Mouse (Mus musculus): Measurements from ENCODE around the gene Zfp329.
A peak's percentile ranks its signal among the peaks of the same experiment; 100 is the strongest.
"Not testable (repeated sequence)": the region's sequence is repeated elsewhere in the genome, so short reads cannot be mapped to it uniquely, and the experiment has no call there.

Zfp329 gene

GRCm38 (mm10) chr7:12818521-12819295, at the start of gene Zfp329:
Gene Zfp329, minus strand, starts transcription at chr7:12818858.
- DNase-seq (ENCODE audit: extremely low read depth, low read depth) = peak; percentile 77

- no peak for DNase-seq (ENCODE audit: extremely low read depth, low read depth)
These were observed 17.1 kb upstream of the Zfp329 start for GRCm38 (mm10) chr7:12835779-12836178.

GRCm38 (mm10) chr7:12835193-12835671, 16.6 kb upstream of the Zfp329 start:
- DNase-seq (ENCODE audit: extremely low read depth, low read depth) = no peak

- peak; percentile 85 for DNase-seq (ENCODE audit: extremely low read depth, low read depth)
These were observed 15.8 kb upstream of the Zfp329 start, which contains the start of gene Zfp110 for GRCm38 (mm10) chr7:12834162-12835120. Gene Zfp110, plus strand, starts transcription at chr7:12834761.

GRCm38 (mm10) chr7:12815566-12815965, 3.1 kb downstream of the Zfp329 start:
- DNase-seq (ENCODE audit: extremely low read depth, low read depth) = no peak

GRCm38 (mm10) chr7:12803727-12804071, 15.0 kb downstream of the Zfp329 start:
- no peak for DNase-seq (ENCODE audit: extremely low read depth, low read depth)

- no peak for DNase-seq (ENCODE audit: extremely low read depth, low read depth)
These were observed 15.6 kb downstream of the Zfp329 start, which contains the start of gene Zscan18 for GRCm38 (mm10) chr7:12802866-12803726. Gene Zscan18, minus strand, starts transcription at chr7:12803635.

GRCm38 (mm10) chr7:12799554-12799953, 19.1 kb downstream of the Zfp329 start:
- no peak for DNase-seq (ENCODE audit: extremely low read depth, low read depth)

GRCm38 (mm10) chr7:12797971-12798370, 20.7 kb downstream of the Zfp329 start:
- no peak for DNase-seq (ENCODE audit: extremely low read depth, low read depth)

- not testable (repeated sequence) for DNase-seq (ENCODE audit: extremely low read depth, low read depth)
These were observed 26.0 kb downstream of the Zfp329 start for GRCm38 (mm10) chr7:12792624-12793023.

- no peak for DNase-seq (ENCODE audit: extremely low read depth, low read depth)
These were observed 30.6 kb downstream of the Zfp329 start for GRCm38 (mm10) chr7:12788025-12788424.

- DNase-seq (ENCODE audit: extremely low read depth, low read depth) = no peak
These were observed 31.3 kb downstream of the Zfp329 start for GRCm38 (mm10) chr7:12787333-12787732.

GRCm38 (mm10) chr7:12780151-12780830, 38.4 kb downstream of the Zfp329 start:
- DNase-seq (ENCODE audit: extremely low read depth, low read depth) = no peak

GRCm38 (mm10) chr7:12779782-12780150, 38.9 kb downstream of the Zfp329 start:
- DNase-seq (ENCODE audit: extremely low read depth, low read depth) = no peak

GRCm38 (mm10) chr7:12779141-12779540, 39.5 kb downstream of the Zfp329 start:
- no peak for DNase-seq (ENCODE audit: extremely low read depth, low read depth)

- DNase-seq (ENCODE audit: extremely low read depth, low read depth) = no peak
These were observed 44.1 kb downstream of the Zfp329 start for GRCm38 (mm10) chr7:12774606-12775005.

GRCm38 (mm10) chr7:12774111-12774510, 44.5 kb downstream of the Zfp329 start:
- no peak for DNase-seq (ENCODE audit: extremely low read depth, low read depth)

All from MEL-GATA-1-ER (cell line).